Mouse (Mus musculus): ENCODE measurements at regions not wholly inside any gene's neighbourhood (a gene's known extent, or its start where the extent isn't known, plus 50 kb on each side); places are given as distances from the start of the nearest gene placed in this dataset.

GRCm38 (mm10) chr11:112718547-112718946 is 63.5 kb upstream of the Sox9 start:
- Histone ChIP-seq H3K79me2 (ENCODE audit: control insufficient read depth, insufficient read depth) (no peaks in the 10 kb centered on the region), H3ac (ENCODE audit: control insufficient read depth, insufficient read length) (no peak overlapping the region), H3K4me3 (no peak overlapping the region), H3K27me3 (ENCODE audit: control insufficient read depth, insufficient read depth, insufficient read length) (no peaks in the 10 kb centered on the region), H3K36me3 (ENCODE audit: control insufficient read depth, insufficient read depth) (no peaks in the 10 kb centered on the region), H3K4me2 (ENCODE audit: low read depth) (no peak overlapping the region)
- TF ChIP-seq SRF (IDR thresholded peaks at IDR 0.05; ENCODE audit: control insufficient read depth, insufficient read length, low read depth) = no peak
- TF ChIP-seq MYOD1 (IDR thresholded peaks at IDR 0.05; ENCODE audit: control insufficient read depth in 1 of 3, insufficient read length in 2 of 3, low read depth in 2 of 3) = no peak
- no peak for TF ChIP-seq TCF12 (IDR thresholded peaks at IDR 0.05; ENCODE audit: insufficient read depth, poor library complexity, severe bottlenecking)
- no peak for TF ChIP-seq CEBPB (IDR thresholded peaks at IDR 0.05; ENCODE audit: insufficient read depth, poor library complexity, severe bottlenecking)
- TF ChIP-seq TCF3 (IDR thresholded peaks at IDR 0.05; ENCODE audit: insufficient read length, low read depth) = no peak
- TF ChIP-seq USF1 (IDR thresholded peaks at IDR 0.05; ENCODE audit: low read depth) = no peak
- TF ChIP-seq REST (IDR thresholded peaks at IDR 0.05; ENCODE audit: insufficient read depth, insufficient read length) = no peak
- no peak for TF ChIP-seq POLR2A (IDR thresholded peaks at IDR 0.05; ENCODE audit: insufficient read length, low read depth)
- TF ChIP-seq MAX (IDR thresholded peaks at IDR 0.05; ENCODE audit: low read depth) = no peak
- TF ChIP-seq POLR2AphosphoS2 (IDR thresholded peaks at IDR 0.05; ENCODE audit: insufficient read length, low read depth) = no peak
- no peak for TF ChIP-seq MYOG (IDR thresholded peaks at IDR 0.05; ENCODE audit: control insufficient read depth in 1 of 3, insufficient read depth in 1 of 3, insufficient read length in 2 of 3, low read depth in 2 of 3)
- TF ChIP-seq E2F4 (IDR thresholded peaks at IDR 0.05; ENCODE audit: insufficient read depth) = no peak

- H3K27me3 ChIP-seq (ENCODE audit: control insufficient read depth, insufficient read depth, insufficient read length) = no peaks in the 10 kb centered on the region
- TF ChIP-seq E2F4 (IDR thresholded peaks at IDR 0.05; ENCODE audit: insufficient read depth) (no peak), POLR2AphosphoS2 (IDR thresholded peaks at IDR 0.05; ENCODE audit: insufficient read length, low read depth) (no peak), REST (IDR thresholded peaks at IDR 0.05; ENCODE audit: insufficient read depth, insufficient read length) (no peak), SRF (IDR thresholded peaks at IDR 0.05; ENCODE audit: control insufficient read depth, insufficient read length, low read depth) (no peak), TCF3 (IDR thresholded peaks at IDR 0.05; ENCODE audit: insufficient read length, low read depth) (no peak), POLR2A (IDR thresholded peaks at IDR 0.05; ENCODE audit: insufficient read length, low read depth) (no peak), MAX (IDR thresholded peaks at IDR 0.05; ENCODE audit: low read depth) (no peak), CEBPB (IDR thresholded peaks at IDR 0.05; ENCODE audit: insufficient read depth, poor library complexity, severe bottlenecking) (no peak), MYOD1 (IDR thresholded peaks at IDR 0.05; ENCODE audit: control insufficient read depth in 1 of 3, insufficient read length in 2 of 3, low read depth in 2 of 3) (no peak), TCF12 (IDR thresholded peaks at IDR 0.05; ENCODE audit: insufficient read depth, poor library complexity, severe bottlenecking) (no peak), MYOG (IDR thresholded peaks at IDR 0.05; ENCODE audit: control insufficient read depth in 1 of 3, insufficient read depth in 1 of 3, insufficient read length in 2 of 3, low read depth in 2 of 3) (no peak), USF1 (IDR thresholded peaks at IDR 0.05; ENCODE audit: low read depth) (no peak)
- H3K79me2 ChIP-seq (ENCODE audit: control insufficient read depth, insufficient read depth) = no peaks in the 10 kb centered on the region
- H3K4me3 ChIP-seq = no peak overlapping the region
- H3K36me3 ChIP-seq (ENCODE audit: control insufficient read depth, insufficient read depth) = no peaks in the 10 kb centered on the region
- H3K4me2 ChIP-seq (ENCODE audit: low read depth) = no peak overlapping the region
- no peak overlapping the region for H3ac ChIP-seq (ENCODE audit: control insufficient read depth, insufficient read length)
Observed at GRCm38 (mm10) chr11:112720652-112721051, 61.4 kb upstream of the Sox9 start.

GRCm38 (mm10) chr11:112722936-112723335 is 59.1 kb upstream of the Sox9 start:
- no peak overlapping the region for H3K4me3 ChIP-seq
- H3K79me2 ChIP-seq (ENCODE audit: control insufficient read depth, insufficient read depth) = no peaks in the 10 kb centered on the region
- no peak for TF ChIP-seq USF1 (IDR thresholded peaks at IDR 0.05; ENCODE audit: low read depth)
- no peak for TF ChIP-seq MAX (IDR thresholded peaks at IDR 0.05; ENCODE audit: low read depth)
- no peak for TF ChIP-seq POLR2A (IDR thresholded peaks at IDR 0.05; ENCODE audit: insufficient read length, low read depth)
- no peak for TF ChIP-seq TCF12 (IDR thresholded peaks at IDR 0.05; ENCODE audit: insufficient read depth, poor library complexity, severe bottlenecking)
- TF ChIP-seq E2F4 (IDR thresholded peaks at IDR 0.05; ENCODE audit: insufficient read depth) = no peak
- TF ChIP-seq CEBPB (IDR thresholded peaks at IDR 0.05; ENCODE audit: insufficient read depth, poor library complexity, severe bottlenecking) = no peak
- TF ChIP-seq MYOD1 (IDR thresholded peaks at IDR 0.05; ENCODE audit: control insufficient read depth in 1 of 3, insufficient read length in 2 of 3, low read depth in 2 of 3) = no peak
- TF ChIP-seq SRF (IDR thresholded peaks at IDR 0.05; ENCODE audit: control insufficient read depth, insufficient read length, low read depth) = no peak
- no peak for TF ChIP-seq MYOG (IDR thresholded peaks at IDR 0.05; ENCODE audit: control insufficient read depth in 1 of 3, insufficient read depth in 1 of 3, insufficient read length in 2 of 3, low read depth in 2 of 3)
- TF ChIP-seq POLR2AphosphoS2 (IDR thresholded peaks at IDR 0.05; ENCODE audit: insufficient read length, low read depth) = no peak
- TF ChIP-seq REST (IDR thresholded peaks at IDR 0.05; ENCODE audit: insufficient read depth, insufficient read length) = no peak
- TF ChIP-seq TCF3 (IDR thresholded peaks at IDR 0.05; ENCODE audit: insufficient read length, low read depth) = no peak
- H3K36me3 ChIP-seq (ENCODE audit: control insufficient read depth, insufficient read depth) = no peaks in the 10 kb centered on the region
- no peak overlapping the region for H3ac ChIP-seq (ENCODE audit: control insufficient read depth, insufficient read length)
- H3K27me3 ChIP-seq (ENCODE audit: control insufficient read depth, insufficient read depth, insufficient read length) = no peaks in the 10 kb centered on the region
- no peak overlapping the region for H3K4me2 ChIP-seq (ENCODE audit: low read depth)

GRCm38 (mm10) chr11:112728154-112728952 is 53.7 kb upstream of the Sox9 start:
- no peaks in the 10 kb centered on the region for H3K27me3 ChIP-seq (ENCODE audit: control insufficient read depth, insufficient read depth, insufficient read length)
- H3K79me2 ChIP-seq (ENCODE audit: control insufficient read depth, insufficient read depth) = no peaks in the 10 kb centered on the region
- H3K36me3 ChIP-seq (ENCODE audit: control insufficient read depth, insufficient read depth) = no peaks in the 10 kb centered on the region
- no peak for TF ChIP-seq SRF (IDR thresholded peaks at IDR 0.05; ENCODE audit: control insufficient read depth, insufficient read length, low read depth)
- TF ChIP-seq CEBPB (IDR thresholded peaks at IDR 0.05; ENCODE audit: insufficient read depth, poor library complexity, severe bottlenecking) = no peak
- no peak for TF ChIP-seq POLR2A (IDR thresholded peaks at IDR 0.05; ENCODE audit: insufficient read length, low read depth)
- no peak overlapping the region for H3K4me3 ChIP-seq
- no peak overlapping the region for H3ac ChIP-seq (ENCODE audit: control insufficient read depth, insufficient read length)
- H3K4me2 ChIP-seq (ENCODE audit: low read depth) = no peak overlapping the region
